8 mouse cellular contexts compared by ENCODE assay signal in genomic region chr19:21784331-21785131, GRCm38 (mm10). TPM values are rescaled to one million over a fixed set of nuclear protein-coding genes. Genes with fewer than 3 reads are reported as not detected.
DNase-seq lines count a peak whose midpoint lies in the region; ATAC-seq and TF ChIP-seq lines count a peak whose summit lies in the region.

No protein-coding gene starts in this region.

- no peaks in the 10 kb centered on the region for H3K9me3 ChIP-seq in ES-Bruce4 (replicated peaks; ENCODE audit: control insufficient read depth, insufficient read depth, low read length, poor library complexity, severe bottlenecking)
- H3K9me3 ChIP-seq in forebrain, embryonic 15.5 days, result no peaks in the 10 kb centered on the region
- H3K9me3 ChIP-seq in midbrain, embryonic 12.5 days, result no peaks in the 10 kb centered on the region

- H3K27me3 ChIP-seq in ES-Bruce4 (ENCODE audit: control insufficient read depth, insufficient read depth, low read length, poor library complexity, severe bottlenecking), result no peaks in the 10 kb centered on the region
- H3K27me3 ChIP-seq in forebrain, embryonic 15.5 days, result no peaks in the 10 kb centered on the region
- H3K27me3 ChIP-seq in midbrain, embryonic 12.5 days, result no peaks in the 10 kb centered on the region
- H3K27me3 ChIP-seq in thymus, adult 2 months (ENCODE audit: control insufficient read depth, insufficient read depth, low read length), result no peaks in the 10 kb centered on the region

- no peaks in the 10 kb centered on the region for H3K36me3 ChIP-seq in ES-Bruce4 (ENCODE audit: control insufficient read depth, insufficient read depth, low read length, poor library complexity, severe bottlenecking)
- H3K36me3 ChIP-seq in forebrain, embryonic 15.5 days, result no peaks in the 10 kb centered on the region
- H3K36me3 ChIP-seq in midbrain, embryonic 12.5 days, result no peaks in the 10 kb centered on the region
- H3K36me3 ChIP-seq in thymus, adult 2 months (ENCODE audit: control insufficient read depth, insufficient read depth, low read length), result no peaks in the 10 kb centered on the region

- H3K27ac ChIP-seq in ES-Bruce4 (ENCODE audit: insufficient read depth, low read length), result peak overlapping the region; percentile 91
- peak overlapping the region; percentile 97 for H3K27ac ChIP-seq in forebrain, embryonic 15.5 days (replicated peaks)
- peak overlapping the region; percentile 98 for H3K27ac ChIP-seq in midbrain, embryonic 12.5 days (replicated peaks)
- H3K27ac ChIP-seq in thymus, adult 2 months (ENCODE audit: control insufficient read depth, insufficient read depth, low read length), result no peak overlapping the region

- H3K4me2 ChIP-seq in forebrain, embryonic 15.5 days (replicated peaks), result peak overlapping the region; percentile 38
- H3K4me2 ChIP-seq in midbrain, embryonic 12.5 days (replicated peaks), result peak overlapping the region; percentile 46

- no peak for TF ChIP-seq POLR2A in ES-Bruce4 (IDR thresholded peaks at IDR 0.05; ENCODE audit: insufficient read depth, low read length)
- TF ChIP-seq POLR2A in brain, embryonic 14.5 days (IDR thresholded peaks at IDR 0.05; ENCODE audit: borderline replicate concordance, extremely low read depth, insufficient read depth, insufficient read length, poor library complexity, severe bottlenecking), result no peak
- no peak for TF ChIP-seq POLR2A in thymus, adult 2 months (IDR thresholded peaks at IDR 0.05; ENCODE audit: control insufficient read depth, extremely low read depth, insufficient read depth, low read length, poor library complexity)

- ATAC-seq in forebrain, embryonic 15.5 days (replicated peaks), result peak; percentile 80
- ATAC-seq in midbrain, embryonic 12.5 days (ENCODE audit: low FRiP score, low read depth), result peak; percentile 88

- peak overlapping the region; percentile 61 for H3K4me3 ChIP-seq in ES-Bruce4 (ENCODE audit: low read depth, low read length)
- H3K4me3 ChIP-seq in forebrain, embryonic 15.5 days, result peak overlapping the region; percentile 15
- H3K4me3 ChIP-seq in midbrain, embryonic 12.5 days, result peak overlapping the region; percentile 10; the same call in 1 of the 2 replicates
- H3K4me3 ChIP-seq in thymus, adult 2 months (ENCODE audit: control insufficient read depth, insufficient read depth, low read length), result no peak overlapping the region

- intact Hi-C loops in left cerebral cortex, postnatal 36 days (cut with DNase I), result no loop called here

- peaks cover 5% of the 10 kb centered on the region for H3K4me1 ChIP-seq in ES-Bruce4 (ENCODE audit: control insufficient read depth, insufficient read depth, low read length)
- peaks cover 93% of the 10 kb centered on the region for H3K4me1 ChIP-seq in forebrain, embryonic 15.5 days
- peaks cover 89% of the 10 kb centered on the region for H3K4me1 ChIP-seq in midbrain, embryonic 12.5 days
- 0 out of 2 replicates have a peak, but pooled peaks cover 4% of the 10 kb centered on the region for H3K4me1 ChIP-seq in thymus, adult 2 months (replicated peaks; ENCODE audit: control insufficient read depth, insufficient read depth, low read length)

- H3K9ac ChIP-seq in ES-Bruce4 (ENCODE audit: low read depth, poor library complexity, severe bottlenecking), result peak overlapping the region; percentile 79
- H3K9ac ChIP-seq in forebrain, embryonic 15.5 days (replicated peaks), result peak overlapping the region; percentile 46
- peak overlapping the region; percentile 46 for H3K9ac ChIP-seq in midbrain, embryonic 12.5 days (replicated peaks)

- peak; percentile 95 for TF ChIP-seq EP300 in ES-Bruce4 (IDR thresholded peaks at IDR 0.05; ENCODE audit: insufficient read depth, low read depth, low read length)

- TF ChIP-seq CTCF in ES-Bruce4 (IDR thresholded peaks at IDR 0.05; ENCODE audit: low read depth, low read length), result no peak
- no peak for TF ChIP-seq CTCF in brain, embryonic 14.5 days (IDR thresholded peaks at IDR 0.05; ENCODE audit: borderline replicate concordance, extremely low read depth, insufficient read depth, insufficient read length)
- no peak for TF ChIP-seq CTCF in thymus, adult 2 months (IDR thresholded peaks at IDR 0.05; ENCODE audit: borderline replicate concordance, control insufficient read depth, extremely low read depth, insufficient read depth, low read length, poor library complexity)

- 4% methylated on average over 8 of the region's 8 CpGs for whole genome bisulfite sequencing in forebrain, embryonic 15.5 days
- WGBS in midbrain, embryonic 12.5 days, result 8% methylated on average over 8 of the region's 8 CpGs
- WGBS in thymus, adult 2 months, result 57% methylated on average over 8 of the region's 8 CpGs

- DNase-seq in brain, embryonic 14.5 days (ENCODE audit: low read depth), result peak; percentile 97
- DNase-seq in kidney, postnatal 25 days, result peak; percentile 73 to 90
- no peak for DNase-seq in layer of hippocampus, adult 18-20 months (ENCODE audit: low spot score in 2 of 2)
- DNase-seq in thymus, adult 2 months, result no peak
- DNase-seq in left cerebral cortex, postnatal 36 days (ENCODE audit: low spot score in 2 of 2), result no peak

RNA-seq across cellular contexts. Expression of gene Cemip2, which starts 6.4 kb away (rescaled TPM):
- polyA plus RNA-seq in ES-Bruce4 (2011; ENCODE audit: insufficient read depth, insufficient read length, low read depth, missing spikeins), result 41.9 and 43.1 TPM in 2 replicates
- 24.0 and 34.9 TPM in 2 replicates for polyA plus RNA-seq in brain, embryonic 14.5 days (2012; rRNA removed)
- polyA plus RNA-seq in forebrain, embryonic 15.5 days (2015; fragmentation: Nextera tagmentation; extraction: Ambion mirVana), result 39.3 and 43.0 TPM in 2 replicates
- polyA plus RNA-seq in midbrain, embryonic 12.5 days (2016; fragmentation: Nextera tagmentation; extraction: Ambion mirVana), result 105 and 113 TPM in 2 replicates
- 10 to 100 TPM; 10.3 to 11.0 TPM for total RNA-seq in layer of hippocampus, adult 18-20 months (2021)
- polyA plus RNA-seq in thymus, adult 2 months (2012; rRNA removed), result 3.1 TPM in 2 replicates
- 10 to 100 TPM; 12.3 to 15.9 TPM for total RNA-seq in left cerebral cortex, postnatal 36 days (2021)

Comparison
In these comparisons a context has a peak if more than half of its experiments do, and no peak if none do; other contexts are left out.
1. DNase-seq: peak in brain, embryonic 14.5 days (single experiment) and kidney, postnatal 25 days (2 of 2); none in layer of hippocampus, adult 18-20 months (0 of 2), thymus, adult 2 months (single experiment) and left cerebral cortex, postnatal 36 days (0 of 2).
2. Peak in every context shown above with its lines, with median percentiles within 50 percentile points of each other: H3K9ac ChIP-seq.